Mouse (Mus musculus) limb, embryonic 15.5 days (tissue): ENCODE measurements at regions not wholly inside any gene's neighbourhood (a gene's known extent, or its start where the extent isn't known, plus 50 kb on each side); places are given as distances from the start of the nearest gene placed in this dataset.

Source experiments
- ATAC-seq: fragments of 200-750 bp; cut with Nextera tagmentation; 2 replicates; pipeline ENCODE4 v1.8.0; 2017; ENCODE audit warnings: low read depth, moderate TSS enrichment; ENCODE audit not compliant: insufficient number of reproducible peaks, low FRiP score, low TSS enrichment
- H3K27ac ChIP-seq: fragments of 300-500 bp; sonication (generic); 2 replicates; pipeline ENCODE4 v1.5.1; 2015; ENCODE audit warnings: moderate library complexity, mild to moderate bottlenecking, inconsistent platforms
- H3K27me3 ChIP-seq: fragments of 300-500 bp; sonication (generic); 2 replicates; pipeline ENCODE4 v1.6.1; 2015; ENCODE audit warnings: inconsistent platforms
- H3K36me3 ChIP-seq: fragments of 300-500 bp; sonication (generic); 2 replicates; pipeline ENCODE4 v1.6.1; 2015; ENCODE audit warnings: inconsistent platforms
- H3K4me1 ChIP-seq: fragments of 300-500 bp; sonication (generic); 2 replicates; pipeline ENCODE4 v1.6.1; 2015; ENCODE audit warnings: inconsistent platforms
- H3K4me2 ChIP-seq: fragments of 300-500 bp; sonication (generic); 2 replicates; pipeline ENCODE4 v1.6.1; 2015; ENCODE audit warnings: mild to moderate bottlenecking, inconsistent platforms
- H3K4me3 ChIP-seq: fragments of 300-500 bp; sonication (generic); 2 replicates; pipeline ENCODE4 v1.5.1; 2015; ENCODE audit warnings: mild to moderate bottlenecking, inconsistent platforms
- H3K9ac ChIP-seq: fragments of 300-500 bp; sonication (generic); 2 replicates; pipeline ENCODE4 v1.6.1; 2015; ENCODE audit warnings: inconsistent platforms
- H3K9me3 ChIP-seq: fragments of 300-500 bp; sonication (generic); 2 replicates; pipeline ENCODE4 v1.6.1; 2016; ENCODE audit warnings: inconsistent platforms
- WGBS: fragments of 180-500 bp; shearing (Covaris S2); methylation state at CpG from one replicate; pipeline ENCODE4 v1.1.7; 2015; 5-methylcytosine and 5-hydroxymethylcytosine counted together

DNA sequence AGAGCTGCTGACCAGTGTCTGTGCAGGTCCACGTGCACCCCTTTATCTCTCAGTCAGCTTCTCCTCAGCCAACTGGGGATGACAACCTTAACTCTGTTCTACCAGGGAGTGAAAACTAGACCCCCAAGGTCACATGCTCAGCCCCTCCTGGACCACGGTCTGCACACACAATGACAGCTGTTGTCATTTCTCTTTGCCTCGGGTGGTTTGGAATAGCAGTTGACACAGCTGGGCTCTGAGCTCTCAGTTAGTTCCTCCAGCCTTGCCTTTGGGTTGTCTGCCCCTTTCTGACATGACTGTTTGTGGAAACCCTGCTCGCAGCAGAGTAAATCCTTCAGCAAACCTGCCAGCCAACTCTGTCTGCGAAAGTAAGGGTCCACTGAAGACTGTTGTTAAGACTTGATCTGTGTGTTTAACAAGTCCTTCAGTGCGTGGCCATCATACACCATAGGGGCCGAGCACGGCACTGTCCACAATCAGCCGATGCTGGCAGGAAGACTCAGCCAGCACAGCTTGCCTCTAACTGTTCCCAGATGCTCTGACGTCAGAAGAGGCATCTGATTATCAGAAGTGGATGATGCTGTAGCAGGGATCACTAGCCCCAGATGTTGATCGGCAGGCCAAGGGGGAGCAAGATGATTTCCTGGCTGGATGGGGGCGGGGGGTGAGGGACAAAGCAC, 106.7 kb upstream of the Lrig1 start:
- H3K9ac ChIP-seq, result no peak overlapping the region
- no peaks in the 10 kb centered on the region for H3K36me3 ChIP-seq
- peaks cover 30% of the 10 kb centered on the region for H3K4me1 ChIP-seq
- WGBS, result 30% methylated on average over 12 of the region's 12 CpGs
- H3K27me3 ChIP-seq, result no peaks in the 10 kb centered on the region
- peak overlapping the region; percentile 71 for H3K27ac ChIP-seq
- peak; percentile 74; the same call in 1 of the 2 replicates for ATAC-seq
- H3K4me2 ChIP-seq, result no peak overlapping the region
- H3K4me3 ChIP-seq, result no peak overlapping the region
- no peaks in the 10 kb centered on the region for H3K9me3 ChIP-seq

DNA sequence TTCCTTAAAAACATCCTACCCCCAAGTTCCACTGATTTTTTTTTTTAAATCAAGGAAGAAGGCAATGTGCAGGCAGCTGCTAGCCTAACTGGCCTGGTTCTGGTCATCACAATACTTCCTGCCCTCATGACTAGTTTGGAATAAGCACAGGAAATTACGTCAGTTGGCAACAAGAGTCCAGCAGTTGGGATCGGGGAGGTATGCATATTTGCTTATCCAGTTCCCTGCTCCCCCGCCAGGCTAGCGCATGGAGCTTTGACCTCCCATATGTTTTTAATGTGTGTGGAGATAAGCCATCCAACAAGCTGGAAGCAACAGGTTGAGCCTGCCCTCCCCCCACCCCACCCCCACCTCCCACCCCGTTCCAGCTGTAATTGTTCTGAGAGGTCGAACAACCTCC, 105.7 kb upstream of the Lrig1 start:
- 27% methylated on average over 6 of the region's 6 CpGs for WGBS
- Histone ChIP-seq H3K9ac (no peak overlapping the region), H3K9me3 (no peaks in the 10 kb centered on the region), H3K4me2 (no peak overlapping the region), H3K27me3 (no peaks in the 10 kb centered on the region), H3K27ac (peak overlapping the region; percentile 54), H3K36me3 (no peaks in the 10 kb centered on the region), H3K4me1 (peaks cover 30% of the 10 kb centered on the region), H3K4me3 (no peak overlapping the region)
- no peak for ATAC-seq

DNA sequence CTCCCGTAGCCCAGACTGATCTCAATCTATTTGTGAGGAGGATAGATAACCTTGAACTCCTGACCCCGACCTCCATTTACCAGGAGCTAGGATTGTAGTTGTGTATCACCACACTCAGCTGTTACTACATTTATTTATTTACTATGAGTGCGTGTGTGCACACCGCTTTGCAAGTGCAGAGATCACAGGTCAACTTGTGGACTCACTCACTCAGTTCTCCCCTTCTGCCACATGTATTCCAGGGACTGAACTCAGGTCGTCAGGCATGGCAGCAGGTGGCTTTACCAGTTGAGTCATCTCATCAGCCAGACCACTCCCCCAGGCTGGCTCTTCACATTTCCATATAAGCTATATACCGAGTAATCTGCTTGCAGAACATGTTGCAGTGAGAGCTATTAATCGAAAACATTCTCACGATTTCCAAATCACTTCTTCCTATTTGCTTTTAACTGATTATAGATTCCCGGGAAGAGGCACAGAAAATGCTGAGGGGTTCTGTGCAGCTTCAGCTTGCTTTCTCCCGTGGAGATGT, 104.4 kb upstream of the Lrig1 start:
- Histone ChIP-seq H3K36me3 (no peaks in the 10 kb centered on the region), H3K27me3 (no peaks in the 10 kb centered on the region), H3K4me3 (no peak overlapping the region), H3K9me3 (no peaks in the 10 kb centered on the region), H3K9ac (no peak overlapping the region), H3K4me1 (peaks cover 32% of the 10 kb centered on the region), H3K4me2 (no peak overlapping the region), H3K27ac (0 out of 2 replicates have a peak overlapping the region, but pooled peaks have one; percentile 14)
- no peak for ATAC-seq
- 70% methylated on average over 10 of the region's 10 CpGs for WGBS

DNA sequence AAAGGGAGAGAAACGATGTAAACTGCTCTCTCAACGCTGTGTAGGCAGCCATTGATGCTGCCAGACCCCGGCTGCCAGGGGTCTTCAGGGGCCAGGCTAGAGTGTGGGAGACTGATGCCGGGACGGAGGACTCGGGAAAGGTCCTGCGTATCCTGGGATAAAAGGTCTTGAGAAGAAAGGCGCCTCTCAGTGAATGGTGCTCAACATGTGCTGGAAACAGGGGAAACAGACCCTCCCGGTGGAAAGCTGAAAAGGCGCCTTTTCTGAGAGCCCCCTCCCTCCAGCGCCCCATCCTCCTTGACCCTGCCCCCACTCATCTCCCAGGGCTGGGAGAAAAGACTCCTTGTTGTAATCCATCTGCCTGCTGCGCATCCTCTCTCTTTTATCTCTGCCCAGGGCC, 101.1 kb upstream of the Lrig1 start:
- H3K27me3 ChIP-seq, result no peaks in the 10 kb centered on the region
- no peak for ATAC-seq
- no peak overlapping the region for H3K9ac ChIP-seq
- H3K27ac ChIP-seq, result no peak overlapping the region
- H3K9me3 ChIP-seq, result peaks cover 7% of the 10 kb centered on the region; the same call in 1 of the 2 replicates
- H3K36me3 ChIP-seq, result no peaks in the 10 kb centered on the region
- no peak overlapping the region for H3K4me3 ChIP-seq
- WGBS, result 42% methylated on average over 12 of the region's 12 CpGs
- H3K4me1 ChIP-seq, result peaks cover 11% of the 10 kb centered on the region; the same call in 1 of the 2 replicates
- no peak overlapping the region for H3K4me2 ChIP-seq

DNA sequence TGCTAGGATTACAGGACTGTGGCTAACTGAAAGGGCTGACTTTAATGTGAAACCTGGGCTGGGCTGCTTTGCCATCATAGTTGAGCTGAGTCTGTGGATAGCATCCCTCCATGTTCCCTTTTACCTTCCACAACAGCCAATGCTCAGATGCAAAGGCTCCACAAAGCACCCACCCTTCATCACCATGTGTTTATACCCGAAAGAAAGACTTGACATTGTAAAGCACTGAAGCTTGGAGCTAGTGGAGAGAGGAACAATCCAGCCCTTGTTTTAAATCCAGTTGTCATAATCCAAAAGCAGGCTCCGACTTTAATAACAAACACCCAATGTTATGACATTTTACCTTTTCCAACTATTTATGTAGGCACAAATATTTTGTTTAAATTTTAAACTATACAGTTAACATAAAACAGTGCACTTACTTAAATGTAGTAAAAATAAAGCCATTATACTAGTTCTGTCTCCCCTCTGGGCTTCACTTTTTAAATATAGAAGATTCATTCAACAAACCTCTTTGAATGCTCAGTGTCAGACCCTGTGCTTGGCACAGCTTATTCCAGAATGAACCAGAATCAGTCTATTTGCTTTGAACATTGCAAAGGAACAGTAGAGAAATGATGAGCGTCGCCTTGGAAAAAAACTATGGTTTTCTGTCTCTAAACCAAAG, 98.7 kb upstream of the Lrig1 start:
- Histone ChIP-seq H3K27me3 (no peaks in the 10 kb centered on the region), H3K27ac (no peak overlapping the region), H3K4me3 (no peak overlapping the region), H3K36me3 (no peaks in the 10 kb centered on the region), H3K4me1 (0 out of 2 replicates have a peak, but pooled peaks cover 2% of the 10 kb centered on the region), H3K9me3 (peaks cover 8% of the 10 kb centered on the region; the same call in 1 of the 2 replicates), H3K4me2 (no peak overlapping the region), H3K9ac (no peak overlapping the region)
- no peak for ATAC-seq
- 82% methylated on average over 4 of the region's 4 CpGs for WGBS

DNA sequence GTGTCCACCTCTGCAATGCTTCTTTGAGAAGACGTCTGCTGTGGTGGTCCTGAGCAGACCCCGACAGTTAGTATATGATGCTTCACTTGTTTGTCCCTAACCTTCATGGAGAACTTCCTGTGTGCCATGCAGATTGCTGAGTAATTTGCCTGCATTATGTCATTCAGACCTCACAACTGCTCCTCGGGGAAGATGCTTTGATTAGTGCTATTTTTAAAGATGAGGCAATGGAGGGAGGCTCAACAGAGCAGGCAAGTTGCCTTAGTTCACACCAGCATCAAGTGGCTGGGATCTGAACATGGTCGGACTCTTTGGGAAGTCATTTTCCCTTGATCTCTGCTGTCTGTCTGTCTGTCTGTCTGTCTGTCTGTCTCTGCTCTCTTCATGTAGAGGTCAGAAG, 95.5 kb upstream of the Lrig1 start:
- Histone ChIP-seq H3K27ac (no peak overlapping the region), H3K27me3 (no peaks in the 10 kb centered on the region), H3K4me1 (0 out of 2 replicates have a peak, but pooled peaks cover 2% of the 10 kb centered on the region), H3K4me3 (no peak overlapping the region), H3K9ac (no peak overlapping the region), H3K36me3 (no peaks in the 10 kb centered on the region), H3K9me3 (peaks cover 8% of the 10 kb centered on the region; the same call in 1 of the 2 replicates), H3K4me2 (no peak overlapping the region)
- WGBS, result 75% methylated on average over 4 of the region's 4 CpGs
- no peak for ATAC-seq

DNA sequence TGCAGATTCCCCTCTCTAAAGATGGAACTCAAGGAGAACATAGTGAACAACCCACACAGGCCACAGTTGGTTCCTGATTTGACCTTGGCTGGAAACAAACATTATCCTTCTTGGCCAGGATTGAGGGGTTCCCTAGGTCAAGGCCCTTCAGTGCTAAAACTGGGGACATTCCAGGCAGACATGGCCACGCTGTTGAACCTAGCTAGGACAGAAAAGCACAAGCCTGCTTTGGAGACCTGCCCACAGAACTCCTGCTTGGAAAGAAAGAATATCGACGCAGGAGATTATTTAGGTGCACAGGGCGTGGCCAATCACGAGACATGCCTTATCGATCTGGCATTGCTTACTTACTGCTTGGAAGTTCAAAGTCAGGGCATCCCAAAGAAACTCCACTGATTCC, 93.6 kb upstream of the Lrig1 start:
- H3K27ac ChIP-seq, result no peak overlapping the region
- 92% methylated on average over 6 of the region's 6 CpGs for WGBS
- peaks cover 7% of the 10 kb centered on the region; the same call in 1 of the 2 replicates for H3K4me1 ChIP-seq
- peaks cover 8% of the 10 kb centered on the region; the same call in 1 of the 2 replicates for H3K9me3 ChIP-seq
- no peak overlapping the region for H3K9ac ChIP-seq
- no peaks in the 10 kb centered on the region for H3K27me3 ChIP-seq
- no peak overlapping the region for H3K4me2 ChIP-seq
- H3K4me3 ChIP-seq, result no peak overlapping the region
- H3K36me3 ChIP-seq, result no peaks in the 10 kb centered on the region
- ATAC-seq, result no peak

DNA sequence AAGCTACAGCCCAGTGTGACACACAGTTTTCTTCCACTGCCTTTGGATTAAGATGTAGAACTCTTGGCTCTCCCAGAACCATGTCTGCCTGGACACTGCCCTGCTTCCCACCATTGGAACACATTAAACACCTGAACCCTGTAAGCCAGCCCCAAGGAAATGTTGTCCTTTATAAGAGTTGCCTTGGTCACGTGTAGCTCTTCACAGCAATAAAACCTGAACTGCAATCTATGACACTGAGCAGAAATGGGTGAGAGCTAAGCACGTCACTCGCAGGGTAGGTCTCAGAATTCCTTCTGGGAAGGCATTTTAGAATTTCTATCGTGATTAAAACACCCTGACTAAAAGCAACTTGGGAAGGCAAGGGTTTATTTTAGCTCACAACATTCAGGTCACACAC, 92.4 kb upstream of the Lrig1 start:
- no peak overlapping the region for H3K4me3 ChIP-seq
- WGBS, result 78% methylated on average over 4 of the region's 4 CpGs

DNA sequence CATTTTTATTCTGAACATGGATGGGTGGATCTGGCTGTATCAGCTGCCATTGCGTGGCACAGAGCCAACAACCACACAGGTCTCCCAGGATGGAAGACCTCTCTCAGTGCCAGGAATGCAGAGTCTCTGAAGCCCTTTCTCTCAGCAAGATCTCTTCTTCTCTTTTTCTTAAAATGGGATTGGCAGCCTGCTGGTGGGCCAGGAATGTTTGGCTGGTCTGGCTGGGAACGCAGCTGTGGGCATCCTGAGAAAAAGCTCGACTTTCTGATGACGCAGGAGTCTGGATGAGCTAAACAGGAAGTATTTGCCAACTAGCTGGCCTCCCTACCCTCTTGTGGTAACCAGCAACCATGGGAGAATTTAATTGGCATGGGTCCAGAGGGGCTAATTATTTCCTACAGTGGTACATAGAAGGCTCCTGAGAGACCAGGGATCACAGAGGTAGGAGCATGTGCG, 89.4 kb upstream of the Lrig1 start:
- H3K27ac ChIP-seq, result no peak overlapping the region
- ATAC-seq, result no peak
- WGBS, result 49% methylated on average over 5 of the region's 5 CpGs
- peaks cover 7% of the 10 kb centered on the region; the same call in 1 of the 2 replicates for H3K4me1 ChIP-seq
- no peaks in the 10 kb centered on the region for H3K36me3 ChIP-seq
- H3K4me3 ChIP-seq, result no peak overlapping the region
- H3K4me2 ChIP-seq, result no peak overlapping the region
- no peaks in the 10 kb centered on the region for H3K27me3 ChIP-seq
- no peaks in the 10 kb centered on the region for H3K9me3 ChIP-seq
- H3K9ac ChIP-seq, result no peak overlapping the region

More for the DNA sequence above, 92.4 kb upstream of the Lrig1 start:
- Histone ChIP-seq H3K9me3 (peaks cover 8% of the 10 kb centered on the region; the same call in 1 of the 2 replicates), H3K4me1 (peaks cover 7% of the 10 kb centered on the region; the same call in 1 of the 2 replicates), H3K4me2 (no peak overlapping the region), H3K9ac (no peak overlapping the region), H3K27ac (no peak overlapping the region), H3K27me3 (no peaks in the 10 kb centered on the region), H3K36me3 (no peaks in the 10 kb centered on the region)
- no peak for ATAC-seq

DNA sequence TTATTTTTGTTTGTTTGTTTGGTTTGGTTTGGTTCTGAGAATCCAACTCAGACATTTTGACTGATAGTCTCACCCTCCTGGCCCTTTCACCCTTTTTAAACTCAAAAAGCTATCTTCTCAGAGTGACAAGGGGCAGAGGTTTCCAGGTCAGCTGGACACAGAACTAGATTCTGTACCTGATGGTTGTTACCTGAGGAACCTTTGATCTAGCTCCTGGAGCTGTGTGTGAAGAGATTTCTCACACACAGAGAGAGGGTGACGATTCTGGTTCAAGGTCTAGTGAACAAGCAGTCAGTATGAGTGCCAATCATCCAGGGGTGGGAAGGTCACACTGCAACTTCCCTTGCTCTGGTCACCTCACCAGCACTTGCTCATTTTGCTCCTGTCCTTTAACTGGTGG, 83.5 kb upstream of the Lrig1 start:
- no peak overlapping the region for H3K9ac ChIP-seq
- H3K36me3 ChIP-seq, result no peaks in the 10 kb centered on the region
- no peak overlapping the region for H3K27ac ChIP-seq
- no peak overlapping the region for H3K4me2 ChIP-seq
- no peak for ATAC-seq
- no peaks in the 10 kb centered on the region for H3K9me3 ChIP-seq
- peaks cover 19% of the 10 kb centered on the region for H3K4me1 ChIP-seq
- no peak overlapping the region for H3K4me3 ChIP-seq
- H3K27me3 ChIP-seq, result no peaks in the 10 kb centered on the region
- 75% methylated on average over 1 of the region's 1 CpGs for WGBS

DNA sequence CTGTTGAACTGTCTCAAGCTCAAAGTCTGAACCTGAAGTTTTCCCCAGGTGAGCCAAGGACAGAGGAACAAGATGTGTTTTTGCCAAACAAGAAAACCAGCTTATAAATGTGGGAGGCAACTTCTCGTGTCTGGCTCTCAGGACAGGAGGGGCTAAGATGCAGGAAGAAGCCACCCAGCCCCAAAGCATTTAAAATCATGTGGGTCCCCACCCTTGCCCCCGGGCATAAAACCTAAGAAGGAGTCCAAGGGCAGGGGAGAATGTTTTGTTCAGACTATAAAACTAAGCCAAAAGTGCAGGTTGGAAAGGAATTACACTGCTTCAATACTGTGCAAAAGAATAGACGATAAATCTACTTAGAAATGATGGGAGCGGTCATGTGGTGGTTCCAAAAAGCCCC, 80.7 kb upstream of the Lrig1 start:
- 44% methylated on average over 4 of the region's 4 CpGs for WGBS
- Histone ChIP-seq H3K36me3 (no peaks in the 10 kb centered on the region), H3K4me1 (peaks cover 29% of the 10 kb centered on the region), H3K9ac (no peak overlapping the region), H3K27ac (no peak overlapping the region), H3K4me2 (no peak overlapping the region), H3K4me3 (no peak overlapping the region), H3K27me3 (no peaks in the 10 kb centered on the region), H3K9me3 (no peaks in the 10 kb centered on the region)
- no peak for ATAC-seq

DNA sequence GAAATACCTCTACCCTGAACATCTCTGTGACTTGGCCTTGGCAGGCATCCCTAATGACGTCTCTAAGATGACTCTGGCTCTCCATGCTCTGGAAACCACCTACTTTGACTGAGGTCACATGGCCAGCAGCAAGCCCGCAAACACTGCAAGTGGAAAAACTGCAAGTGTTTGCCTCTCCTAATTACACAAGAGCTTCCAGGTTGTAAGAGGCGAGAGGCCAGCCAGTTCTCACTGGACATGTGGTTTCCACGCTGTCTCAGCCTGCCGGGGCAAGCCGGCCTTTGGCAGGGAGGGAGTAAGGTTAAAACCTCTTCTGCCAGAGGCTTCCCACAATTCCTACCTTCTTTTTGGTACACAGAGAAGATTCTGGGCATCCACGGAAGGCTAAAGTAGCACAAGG, 79.9 kb upstream of the Lrig1 start:
- 41% methylated on average over 7 of the region's 7 CpGs for WGBS
- peaks cover 29% of the 10 kb centered on the region for H3K4me1 ChIP-seq
- no peaks in the 10 kb centered on the region for H3K9me3 ChIP-seq
- no peaks in the 10 kb centered on the region for H3K27me3 ChIP-seq
- H3K27ac ChIP-seq, result peak overlapping the region; percentile 34; the same call in 1 of the 2 replicates
- no peak for ATAC-seq
- H3K9ac ChIP-seq, result no peak overlapping the region
- H3K4me3 ChIP-seq, result no peak overlapping the region
- H3K36me3 ChIP-seq, result no peaks in the 10 kb centered on the region
- no peak overlapping the region for H3K4me2 ChIP-seq
